Comparison of ENCODE assay signal across 20 mouse cellular contexts in the genomic region with DNA sequence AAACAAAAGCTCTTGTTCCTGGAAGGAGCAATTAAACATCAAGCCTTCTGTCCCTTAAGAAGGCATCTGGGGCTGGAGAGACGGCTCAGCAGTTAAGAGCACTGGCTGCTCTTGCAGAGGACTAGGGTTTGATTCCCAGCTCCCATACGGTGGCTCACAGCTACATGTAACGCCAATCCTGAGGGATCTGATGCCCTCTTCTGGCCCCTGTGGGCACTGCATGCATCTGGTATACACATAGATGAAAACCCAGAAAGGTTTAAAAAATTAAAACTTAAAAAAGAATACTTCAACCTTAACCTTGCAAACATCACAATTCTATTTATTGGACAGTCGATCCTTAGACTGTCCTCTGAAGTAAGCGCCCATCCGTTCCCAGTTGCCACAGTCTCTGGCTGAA. TPM values are rescaled to one million over a fixed set of nuclear protein-coding genes. Genes with fewer than 3 reads are reported as not detected.
DNase-seq lines count a peak whose midpoint lies in the region; ATAC-seq and TF ChIP-seq lines count a peak whose summit lies in the region.
"Had no signal": no experiment of that assay in that cellular context is flagged by ENCODE, and none has a peak within 500 bp of the region (broad histone marks: within the 10 kb centered on the region; RNA-seq: fewer than 3 reads in every experiment).

No protein-coding gene starts in this region.

- H3K36me3 ChIP-seq in kidney, postnatal 0 days (ENCODE audit: insufficient read depth, low read length): no peaks in the 10 kb centered on the region
- no peaks in the 10 kb centered on the region for H3K36me3 ChIP-seq in kidney, embryonic 15.5 days
- no peaks in the 10 kb centered on the region for H3K36me3 ChIP-seq in lung, embryonic 14.5 days (ENCODE audit: insufficient read depth)
- H3K36me3 ChIP-seq in ES-Bruce4 (ENCODE audit: control insufficient read depth, insufficient read depth, low read length, poor library complexity, severe bottlenecking): no peaks in the 10 kb centered on the region
- H3K36me3 ChIP-seq: limb, embryonic 12.5 days; lung, embryonic 15.5 days; midbrain, embryonic 13.5 days; neural tube, embryonic 13.5 days had no signal

- no peak for DNase-seq in kidney, postnatal 0 days (ENCODE audit: low spot score)
- no peak for DNase-seq in lung, embryonic 14.5 days
- DNase-seq in lung, adult 18-20 months: no peak
- peak; percentile 55 for DNase-seq in R1 (ENCODE audit: low read depth, low spot score)
- no peak for DNase-seq in cerebellum, adult 18-20 months
- DNase-seq: adrenal gland, adult 2 months; cerebellum, adult 9-10 months; gastrocnemius, postnatal 25 days; kidney, adult 18-20 months; layer of hippocampus, adult 9-11 months; right cerebral cortex, postnatal 14 days; spleen, adult 18-20 months had no signal

- ATAC-seq in kidney, postnatal 0 days (replicated peaks; ENCODE audit: low FRiP score, low read depth): no peak
- ATAC-seq in kidney, embryonic 15.5 days (replicated peaks; ENCODE audit: low FRiP score): no peak
- ATAC-seq in lung, embryonic 14.5 days (ENCODE audit: insufficient read depth): no peak
- ATAC-seq: forebrain, embryonic 13.5 days; hindbrain, embryonic 16.5 days; midbrain, embryonic 13.5 days had no signal

- 90% methylated on average over 6 of the region's 6 CpGs for WGBS in kidney, postnatal 0 days
- 93% methylated on average over 6 of the region's 6 CpGs for WGBS in kidney, embryonic 15.5 days
- WGBS in lung, embryonic 14.5 days: 83% methylated on average over 6 of the region's 6 CpGs

- H3K4me1 ChIP-seq in kidney, postnatal 0 days (replicated peaks; ENCODE audit: insufficient read depth, low read length): peaks cover 2% of the 10 kb centered on the region; the same call in 1 of the 2 replicates
- H3K4me1 ChIP-seq in kidney, embryonic 15.5 days: peaks cover 20% of the 10 kb centered on the region
- H3K4me1 ChIP-seq in lung, embryonic 14.5 days (ENCODE audit: insufficient read depth): peaks cover 5% of the 10 kb centered on the region
- peaks cover 1% of the 10 kb centered on the region for H3K4me1 ChIP-seq in ES-Bruce4 (ENCODE audit: control insufficient read depth, insufficient read depth, low read length)

- 0 out of 2 replicates have a peak, but pooled peaks cover 8% of the 10 kb centered on the region for H3K27me3 ChIP-seq in kidney, postnatal 0 days (ENCODE audit: insufficient read depth, low read length)
- peaks cover 18% of the 10 kb centered on the region for H3K27me3 ChIP-seq in kidney, embryonic 15.5 days
- H3K27me3 ChIP-seq in lung, embryonic 14.5 days (ENCODE audit: insufficient read depth, low read length): peaks cover 12% of the 10 kb centered on the region
- no peaks in the 10 kb centered on the region for H3K27me3 ChIP-seq in ES-Bruce4 (ENCODE audit: control insufficient read depth, insufficient read depth, low read length, poor library complexity, severe bottlenecking)

- TF ChIP-seq POLR2A in ES-Bruce4 (IDR thresholded peaks at IDR 0.05; ENCODE audit: insufficient read depth, low read length): no peak

- no peak overlapping the region for H3K9ac ChIP-seq in kidney, postnatal 0 days (ENCODE audit: low read depth, low read length)
- H3K9ac ChIP-seq in kidney, embryonic 15.5 days: no peak overlapping the region
- no peak overlapping the region for H3K9ac ChIP-seq in lung, embryonic 14.5 days
- no peak overlapping the region for H3K9ac ChIP-seq in ES-Bruce4 (ENCODE audit: low read depth, poor library complexity, severe bottlenecking)
- H3K9ac ChIP-seq: forebrain, embryonic 13.5 days; limb, embryonic 12.5 days; lung, embryonic 15.5 days; midbrain, embryonic 13.5 days; neural tube, embryonic 13.5 days had no signal

- no peak for TF ChIP-seq EP300 in ES-Bruce4 (IDR thresholded peaks at IDR 0.05; ENCODE audit: insufficient read depth, low read depth, low read length)

- H3K27ac ChIP-seq in kidney, postnatal 0 days: no peak overlapping the region
- no peak overlapping the region for H3K27ac ChIP-seq in kidney, embryonic 15.5 days
- no peak overlapping the region for H3K27ac ChIP-seq in lung, embryonic 14.5 days (ENCODE audit: low read depth)
- H3K27ac ChIP-seq in ES-Bruce4 (ENCODE audit: insufficient read depth, low read length): no peak overlapping the region
- H3K27ac ChIP-seq: forebrain, embryonic 13.5 days; limb, embryonic 12.5 days; lung, embryonic 15.5 days; midbrain, embryonic 13.5 days; neural tube, embryonic 13.5 days had no signal

- no peaks in the 10 kb centered on the region for H3K9me3 ChIP-seq in kidney, postnatal 0 days (replicated peaks; ENCODE audit: low read length)
- 0 out of 2 replicates have a peak, but pooled peaks cover 3% of the 10 kb centered on the region for H3K9me3 ChIP-seq in kidney, embryonic 15.5 days (replicated peaks)
- H3K9me3 ChIP-seq in lung, embryonic 14.5 days (ENCODE audit: low read depth, low read length): peaks cover 3% of the 10 kb centered on the region; the same call in 1 of the 2 replicates
- H3K9me3 ChIP-seq in ES-Bruce4 (replicated peaks; ENCODE audit: control insufficient read depth, insufficient read depth, low read length, poor library complexity, severe bottlenecking): no peaks in the 10 kb centered on the region; the same call in 1 of the 2 replicates
- H3K9me3 ChIP-seq: limb, embryonic 12.5 days; lung, embryonic 15.5 days had no signal

- H3K4me3 ChIP-seq in kidney, postnatal 0 days (replicated peaks; ENCODE audit: low read depth, low read length): no peak overlapping the region
- H3K4me3 ChIP-seq in kidney, embryonic 15.5 days (replicated peaks): no peak overlapping the region
- H3K4me3 ChIP-seq in lung, embryonic 14.5 days (ENCODE audit: low read depth, low read length): no peak overlapping the region
- H3K4me3 ChIP-seq in ES-Bruce4 (ENCODE audit: low read depth, low read length): no peak overlapping the region
- H3K4me3 ChIP-seq: forebrain, embryonic 13.5 days; limb, embryonic 12.5 days; lung, embryonic 15.5 days; midbrain, embryonic 13.5 days; neural tube, embryonic 13.5 days had no signal

- TF ChIP-seq CTCF in kidney, postnatal 0 days (IDR thresholded peaks at IDR 0.05; ENCODE audit: low read depth): peak; percentile 26; the same call in 1 of the 2 replicates
- 0 out of 2 replicates have a peak, but pooled peaks have one; percentile 2 for TF ChIP-seq CTCF in lung, embryonic 14.5 days (IDR thresholded peaks at IDR 0.05; ENCODE audit: low read depth)
- TF ChIP-seq CTCF in ES-Bruce4 (IDR thresholded peaks at IDR 0.05; ENCODE audit: low read depth, low read length): peak; percentile 38

- H3K4me2 ChIP-seq in kidney, postnatal 0 days (ENCODE audit: low read length): no peak overlapping the region
- no peak overlapping the region for H3K4me2 ChIP-seq in kidney, embryonic 15.5 days
- no peak overlapping the region for H3K4me2 ChIP-seq in lung, embryonic 14.5 days
- H3K4me2 ChIP-seq: forebrain, embryonic 13.5 days; limb, embryonic 12.5 days; lung, embryonic 15.5 days; midbrain, embryonic 13.5 days; neural tube, embryonic 13.5 days had no signal

RNA-seq across cellular contexts. Expression of a gene that starts 3.4 kb away (rescaled TPM):
- 1.2 and 1.5 TPM in 2 replicates for polyA plus RNA-seq in kidney, postnatal 0 days (2015; fragmentation: Nextera tagmentation; extraction: Ambion mirVana)
- polyA plus RNA-seq in kidney, embryonic 15.5 days (2015; fragmentation: Nextera tagmentation; extraction: Ambion mirVana): 1.9 and 2.4 TPM in 2 replicates
- polyA plus RNA-seq in lung, embryonic 14.5 days (2014; fragmentation: Nextera tagmentation; extraction: Ambion mirVana): 2.9 and 3.0 TPM in 2 replicates
- 3.2 and 5.9 TPM in 2 replicates for polyA plus RNA-seq in ES-Bruce4 (2011; ENCODE audit: insufficient read depth, insufficient read length, low read depth, missing spikeins)
